Mouse (Mus musculus) kidney, adult 18-20 months (tissue): ENCODE results near the gene Ankrd7.
"Not testable (repeated sequence)": the region's sequence is repeated elsewhere in the genome, so short reads cannot be mapped to it uniquely, and the experiment has no call there.

Experiments used
- DNase-seq: peaks from one replicate; pipeline ENCODE4 v3.0.0; 2021

The Ankrd7 gene

GRCm38 (mm10) chr6:18866018-18866417 lies at the start of gene Ankrd7:
Gene Ankrd7 (plus strand): TSS chr6:18866318.
- DNase-seq = no peak

GRCm38 (mm10) chr6:18819343-18819742 lies 46.8 kb upstream of the Ankrd7 start:
- peak; percentile 60 for DNase-seq

GRCm38 (mm10) chr6:18820246-18820645 lies 45.9 kb upstream of the Ankrd7 start:
- DNase-seq = no peak

- peak; percentile 42 for DNase-seq
These were observed 43.3 kb upstream of the Ankrd7 start for GRCm38 (mm10) chr6:18822812-18823211.

GRCm38 (mm10) chr6:18832958-18833357 lies 33.2 kb upstream of the Ankrd7 start:
- DNase-seq = no peak

- DNase-seq = not testable (repeated sequence)
These were observed 21.6 kb upstream of the Ankrd7 start for GRCm38 (mm10) chr6:18844529-18844928.

- DNase-seq = not testable (repeated sequence)
These were observed 20.5 kb upstream of the Ankrd7 start for GRCm38 (mm10) chr6:18845571-18845970.

- peak; percentile 96 for DNase-seq
These were observed 17.9 kb upstream of the Ankrd7 start, which contains the start of gene Lsm8 for GRCm38 (mm10) chr6:18848051-18848701. Gene Lsm8 (plus strand): TSS chr6:18848579.

- DNase-seq = no peak
These were observed 17.4 kb upstream of the Ankrd7 start for GRCm38 (mm10) chr6:18848702-18849061.

GRCm38 (mm10) chr6:18855323-18855722 lies 10.8 kb upstream of the Ankrd7 start:
- no peak for DNase-seq

GRCm38 (mm10) chr6:18856487-18857078 lies 9.5 kb upstream of the Ankrd7 start:
- no peak for DNase-seq

GRCm38 (mm10) chr6:18889030-18889429 lies 22.9 kb downstream of the Ankrd7 start:
- DNase-seq = no peak

GRCm38 (mm10) chr6:18894142-18894541 lies 28.0 kb downstream of the Ankrd7 start:
- DNase-seq = no peak

GRCm38 (mm10) chr6:18907173-18907572 lies 41.1 kb downstream of the Ankrd7 start:
- DNase-seq = no peak

- DNase-seq = no peak
These were observed 47.1 kb downstream of the Ankrd7 start for GRCm38 (mm10) chr6:18913179-18913578.

- DNase-seq = no peak
These were observed 49.9 kb downstream of the Ankrd7 start for GRCm38 (mm10) chr6:18916021-18916420.

- no peak for DNase-seq
These were observed 50.4 kb downstream of the Ankrd7 start for GRCm38 (mm10) chr6:18916471-18916870.
